Mouse (Mus musculus) CH12.LX (cell line): Measurements from ENCODE around the gene Sohlh1. TPM values are rescaled to one million over a fixed set of nuclear protein-coding genes. Genes with fewer than 3 reads are reported as not detected.

ENCODE experiments used
- DNase-seq: peaks from one replicate; pipeline ENCODE4 v3.0.0-alpha.2; 2013; ENCODE audit errors: extremely low read depth
- H3K27ac ChIP-seq: 2 replicates; pipeline ENCODE4 v1.5.1; 2012; ENCODE audit warnings: low read depth, mild to moderate bottlenecking, control low read depth, moderate library complexity; ENCODE audit not compliant: insufficient read depth
- H3K27me3 ChIP-seq: replicated peaks from 2 replicates; pipeline ENCODE3; 2012; ENCODE audit warnings: inconsistent platforms
- H3K36me3 ChIP-seq, 2 experiments: replicated peaks in 1 of 2; 2 replicates each; pipeline versions ENCODE3 to v1.6.1; 2012; ENCODE audit warnings: inconsistent platforms in 1 of 2, low read length in 1 of 2, mild to moderate bottlenecking in 1 of 2, mixed read lengths in 1 of 2, moderate library complexity in 1 of 2; ENCODE audit not compliant: control insufficient read depth in 1 of 2, insufficient read depth in 1 of 2
- H3K4me1 ChIP-seq, 2 experiments: 2 replicates each; pipeline ENCODE4 v1.6.1; 2012; ENCODE audit warnings: inconsistent platforms in 1 of 2, moderate library complexity in 1 of 2; ENCODE audit not compliant: insufficient read depth in 2 of 2, control insufficient read depth in 1 of 2
- H3K4me2 ChIP-seq: 2 replicates; pipeline ENCODE4 v1.6.1; 2012; ENCODE audit warnings: low read depth, mild to moderate bottlenecking, control low read depth; ENCODE audit not compliant: poor library complexity, insufficient read depth, severe bottlenecking
- H3K4me3 ChIP-seq, 3 experiments: fragments of 150-350 bp in 1 of 3; sonication (generic) in 1 of 3; replicated peaks in 1 of 3; 2 replicates each; pipeline versions ENCODE3 to v1.5.1; 2011 to 2012; ENCODE audit warnings: low read depth in 2 of 3, low read length in 2 of 3, mild to moderate bottlenecking in 2 of 3, moderate library complexity in 2 of 3, control low read depth in 1 of 3, improper control_type of control experiment in 1 of 3, inconsistent platforms in 1 of 3, mixed read lengths in 1 of 3; ENCODE audit not compliant: poor library complexity in 1 of 3
- H3K79me2 ChIP-seq: replicated peaks from 2 replicates; pipeline ENCODE4 v1.6.1; 2012; ENCODE audit warnings: mild to moderate bottlenecking, moderate library complexity; ENCODE audit not compliant: control insufficient read depth, poor library complexity, insufficient read depth, severe bottlenecking; ENCODE audit errors: extremely low read depth
- H3K9ac ChIP-seq: 2 replicates; pipeline ENCODE4 v1.6.1; 2012; ENCODE audit warnings: low read depth, mild to moderate bottlenecking, control low read depth, moderate library complexity; ENCODE audit not compliant: insufficient read depth
- H3K9me3 ChIP-seq: replicated peaks from 2 replicates; pipeline ENCODE3; 2012; ENCODE audit warnings: low read length, inconsistent platforms, mixed read lengths
- CHD2 ChIP-seq: IDR thresholded peaks from 2 replicates; pipeline ENCODE4 v1.6.1; 2011; ENCODE audit warnings: low read length, improper control_type of control experiment
- CTCF ChIP-seq, 2 experiments: IDR thresholded peaks in 1 of 2; conservative IDR thresholded peaks in 1 of 2; 2 replicates each; pipeline ENCODE4 v1.5.1; 2011 to 2012; ENCODE audit warnings: low read depth in 2 of 2, low read length in 2 of 2, improper control_type of control experiment in 1 of 2, inconsistent platforms in 1 of 2, mild to moderate bottlenecking in 1 of 2, moderate library complexity in 1 of 2
- ELF1 ChIP-seq: IDR thresholded peaks from 2 replicates; pipeline ENCODE4 v1.6.1; 2014; ENCODE audit warnings: low read depth, mild to moderate bottlenecking, inconsistent platforms, low read length, improper control_type of control experiment
- EP300 ChIP-seq: IDR thresholded peaks from 2 replicates; pipeline ENCODE4 v1.6.1; 2011; ENCODE audit warnings: low read length, improper control_type of control experiment
- IRF4 ChIP-seq: IDR thresholded peaks from 2 replicates; pipeline ENCODE4 v1.6.1; 2014; ENCODE audit warnings: low read depth, mild to moderate bottlenecking, inconsistent platforms, low read length, improper control_type of control experiment
- KAT2A ChIP-seq: IDR thresholded peaks from 2 replicates; pipeline ENCODE4 v1.6.1; 2012; ENCODE audit warnings: low read length, improper control_type of control experiment, inconsistent platforms; ENCODE audit not compliant: insufficient replicate concordance
- MAFK ChIP-seq: IDR thresholded peaks from 2 replicates; pipeline ENCODE4 v1.6.1; 2011; ENCODE audit warnings: low read length, improper control_type of control experiment; ENCODE audit not compliant: insufficient replicate concordance
- MAX ChIP-seq: IDR thresholded peaks from 2 replicates; pipeline ENCODE4 v1.6.1; 2011; ENCODE audit warnings: low read length, improper control_type of control experiment
- MEF2A ChIP-seq: IDR thresholded peaks from 2 replicates; pipeline ENCODE4 v1.6.1; 2014; ENCODE audit warnings: low read depth, mild to moderate bottlenecking, inconsistent platforms, low read length, improper control_type of control experiment, borderline replicate concordance
- MXI1 ChIP-seq: IDR thresholded peaks from 2 replicates; pipeline ENCODE4 v1.6.1; 2011; ENCODE audit warnings: mild to moderate bottlenecking, low read depth, low read length, improper control_type of control experiment
- MYC ChIP-seq: IDR thresholded peaks from 2 replicates; pipeline ENCODE4 v1.6.1; 2011; ENCODE audit warnings: low read depth, mild to moderate bottlenecking, improper control_type of control experiment, low read length
- NELFE ChIP-seq: IDR thresholded peaks from 2 replicates; pipeline ENCODE4 v1.6.1; 2011; ENCODE audit warnings: low read depth, low read length, improper control_type of control experiment
- PAX5 ChIP-seq: IDR thresholded peaks from 2 replicates; pipeline ENCODE4 v1.6.1; 2012; ENCODE audit warnings: low read length, inconsistent platforms, mixed read lengths
- RAD21 ChIP-seq: IDR thresholded peaks from 2 replicates; pipeline ENCODE4 v1.6.1; 2011; ENCODE audit warnings: low read depth, mild to moderate bottlenecking, low read length, improper control_type of control experiment, moderate library complexity
- RCOR1 ChIP-seq: conservative IDR thresholded peaks from 2 replicates; pipeline ENCODE4 v1.6.1; 2012; ENCODE audit warnings: low read depth, mild to moderate bottlenecking, inconsistent platforms, low read length, improper control_type of control experiment
- SIN3A ChIP-seq: IDR thresholded peaks from 2 replicates; pipeline ENCODE4 v1.6.1; 2012; ENCODE audit warnings: low read length, improper control_type of control experiment, inconsistent platforms
- SMC3 ChIP-seq: IDR thresholded peaks from 2 replicates; pipeline ENCODE4 v1.6.1; 2011; ENCODE audit warnings: low read depth, low read length, improper control_type of control experiment
- TCF12 ChIP-seq: IDR thresholded peaks from 2 replicates; pipeline ENCODE4 v1.6.1; 2014; ENCODE audit warnings: low read depth, mild to moderate bottlenecking, inconsistent platforms, low read length, improper control_type of control experiment
- USF2 ChIP-seq: conservative IDR thresholded peaks from 2 replicates; pipeline ENCODE4 v1.6.1; 2011; ENCODE audit warnings: low read depth, low read length, improper control_type of control experiment
- ZC3H11A ChIP-seq: IDR thresholded peaks from 2 replicates; pipeline ENCODE4 v1.6.1; 2012; ENCODE audit warnings: low read depth, mild to moderate bottlenecking, inconsistent platforms, low read length, improper control_type of control experiment
- ZKSCAN1 ChIP-seq: IDR thresholded peaks from 2 replicates; pipeline ENCODE4 v1.6.1; 2012; ENCODE audit warnings: low read depth, inconsistent platforms, low read length, improper control_type of control experiment, borderline replicate concordance
- ZMIZ1 ChIP-seq: IDR thresholded peaks from 2 replicates; pipeline ENCODE4 v1.6.1; 2012; ENCODE audit warnings: low read depth, mild to moderate bottlenecking, inconsistent platforms, low read length, improper control_type of control experiment
- dilution Hi-C: fragments of 300-500 bp; cut with MboI; formaldehyde crosslinking; loops from 2 replicates; pipeline ENCODE4 v1.14.3; 2020; ENCODE audit warnings: low sequenced_read_pairs; ENCODE audit not compliant: extremely low pct_unique_long_range_greater_than_20kb, extremely low pct_ligation_motif_present
- in situ Hi-C: fragments of 300-500 bp; cut with MboI; formaldehyde crosslinking; loops from 3 replicates; pipeline ENCODE4 v1.14.3; 2019; ENCODE audit warnings: low sequenced_read_pairs, low pct_ligation_motif_present, low pct_unique_long_range_greater_than_20kb, mixed read lengths
- polyA plus RNA-seq: library from polyadenylated mRNA; unstranded; fragments of >175 nt; gene quantifications from 2 replicates; pipeline ENCODE4 v1.2.1, GENCODE M21; 2012; ENCODE audit warnings: low read depth; ENCODE audit not compliant: insufficient read length
- total RNA-seq, 2 experiments: library from RNA; depleted of rRNA; stranded (reverse); fragments of 300-350 nt in 1 of 2; fragments of >200 nt in 1 of 2; gene quantifications; 2 replicates each; pipeline ENCODE4 v1.2.3; 2012 to 2014

The Sohlh1 gene
- not detected in 2 replicates for total RNA-seq (2012; rRNA removed)
- not detected in 2 replicates for total RNA-seq (2014; rRNA removed)
- polyA plus RNA-seq, result not detected in 2 replicates

GRCm38 (mm10) chr2:25847226-25847625 lies at the start of gene Sohlh1:
TSS of gene Sohlh1 (minus strand) at chr2:25847248.
- no peaks in the 10 kb centered on the region for H3K79me2 ChIP-seq
- peaks cover 49% of the 10 kb centered on the region for H3K27me3 ChIP-seq
- H3K27ac ChIP-seq, result no peak within 1 kb of the TSS
- no peaks in the 10 kb centered on the region for H3K36me3 ChIP-seq
- dilution Hi-C loops, result no loop called here
- TF ChIP-seq NELFE, result no peak
- TF ChIP-seq TCF12, result no peak
- no peak for TF ChIP-seq RCOR1
- no peak for TF ChIP-seq MAX
- TF ChIP-seq CTCF (conservative IDR thresholded peaks at IDR 0.05 in 1 of 2, IDR thresholded peaks at IDR 0.05 in 1 of 2; ENCODE audit: low read depth in 2 of 2, low read length in 2 of 2), result no peak
- TF ChIP-seq MEF2A, result no peak
- DNase-seq, result no peak
- no peak within 1 kb of the TSS for H3K4me3 ChIP-seq
- H3K4me2 ChIP-seq, result no peak within 1 kb of the TSS
- H3K4me1 ChIP-seq, result peaks cover 0 to 5% of the 10 kb centered on the region in 2 experiments; a peak in 2 of 4 replicates
- in situ Hi-C loops, result no loop called here
- H3K9ac ChIP-seq, result no peak within 1 kb of the TSS
- peaks cover 6% of the 10 kb centered on the region for H3K9me3 ChIP-seq

DNA sequence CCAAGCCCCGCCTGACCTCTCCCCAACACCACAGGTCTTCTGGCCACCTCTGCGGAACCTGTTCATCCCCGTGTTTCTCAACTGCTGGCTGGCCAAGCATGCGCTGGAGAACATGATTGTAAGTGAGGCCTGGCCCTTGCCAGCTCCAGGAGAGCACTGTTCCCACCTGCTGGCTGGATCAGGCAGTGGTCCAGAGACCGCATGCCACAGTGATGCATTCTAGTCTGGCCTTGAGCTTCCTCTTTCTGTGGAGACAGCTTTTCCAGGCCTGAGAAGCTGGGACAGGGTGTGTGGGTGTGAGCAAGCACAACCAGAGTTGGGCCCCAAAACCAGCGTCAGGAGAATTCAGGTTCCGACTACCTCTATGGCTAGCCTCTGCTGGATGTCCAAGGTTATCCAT lies 45.4 kb upstream of the Sohlh1 start:
- Histone ChIP-seq H3K4me1 (no peaks in the 10 kb centered on the region), H3K27me3 (peaks cover 91% of the 10 kb centered on the region), H3K4me2 (no peak overlapping the region), H3K9me3 (no peaks in the 10 kb centered on the region), H3K27ac (no peak overlapping the region), H3K4me3 (no peak overlapping the region), H3K9ac (no peak overlapping the region), H3K36me3 (no peaks in the 10 kb centered on the region), H3K79me2 (no peaks in the 10 kb centered on the region)
- no peak for TF ChIP-seq CHD2
- TF ChIP-seq EP300, result no peak
- TF ChIP-seq KAT2A, result no peak
- no peak for TF ChIP-seq SMC3
- TF ChIP-seq MAFK, result no peak
- TF ChIP-seq PAX5, result no peak
- no peak for TF ChIP-seq ZKSCAN1
- TF ChIP-seq MAX, result no peak
- no peak for TF ChIP-seq MYC
- TF ChIP-seq USF2, result no peak
- no peak for TF ChIP-seq ZMIZ1
- TF ChIP-seq SIN3A, result no peak
- no peak for TF ChIP-seq ELF1
- no peak for TF ChIP-seq IRF4
- no peak for TF ChIP-seq MXI1
- no peak for TF ChIP-seq CTCF (conservative IDR thresholded peaks at IDR 0.05 in 1 of 2, IDR thresholded peaks at IDR 0.05 in 1 of 2; ENCODE audit: low read depth in 2 of 2, low read length in 2 of 2)
- no peak for TF ChIP-seq TCF12
- no peak for TF ChIP-seq ZC3H11A
- no peak; the same call in 1 of the 2 replicates for TF ChIP-seq RAD21
- no peak for DNase-seq
- dilution Hi-C loops, result no loop called here
- in situ Hi-C loops, result no loop called here
